Mouse (Mus musculus) E14TG2a.4 (cell line): ENCODE data around the gene Arid2.
A peak's percentile ranks its signal among the peaks of the same experiment; 100 is the strongest.

Source experiments
- CTCF ChIP-seq: conservative IDR thresholded peaks from 2 replicates; pipeline ENCODE4 v1.5.1; 2014; ENCODE audit warnings: low read length
- NANOG ChIP-seq: IDR thresholded peaks from 2 replicates; pipeline ENCODE4 v1.6.1; 2014; ENCODE audit warnings: borderline replicate concordance, low read length, mixed read lengths
- POU5F1 ChIP-seq: IDR thresholded peaks from 2 replicates; pipeline ENCODE4 v1.6.1; 2014; ENCODE audit warnings: low read length, borderline replicate concordance

DNA sequence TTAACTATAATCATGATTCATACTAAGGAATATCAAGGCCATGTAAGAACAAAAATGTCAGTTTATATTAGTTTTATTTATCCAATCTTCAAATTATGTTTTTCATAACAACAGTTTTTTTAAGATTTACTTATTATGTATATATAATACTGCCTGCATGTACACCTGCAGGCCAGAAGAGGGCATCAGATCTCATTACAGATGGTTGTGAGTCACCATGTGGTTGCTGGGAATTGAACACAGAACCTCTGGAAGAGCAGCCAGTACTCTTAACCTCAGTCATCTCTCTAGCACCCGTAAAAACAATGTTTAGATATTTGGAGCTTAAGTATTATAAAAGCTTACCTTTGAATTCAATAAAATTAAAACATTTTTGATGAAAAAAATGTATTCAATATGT, 146.9 kb downstream of the Arid2 start:
- peak; percentile 17; the same call in 1 of the 2 replicates for TF ChIP-seq CTCF
- TF ChIP-seq NANOG, result no peak
- TF ChIP-seq POU5F1, result no peak
